Mouse (Mus musculus) kidney, embryonic 14.5 days (tissue): ENCODE results near the gene Polrmt. TPM values are rescaled to one million over a fixed set of nuclear protein-coding genes. Genes with fewer than 3 reads are reported as not detected.
A peak's percentile ranks its signal among the peaks of the same experiment; 100 is the strongest.

Experiments used
- ATAC-seq: fragments of 200-750 bp; cut with Nextera tagmentation; 2 replicates; pipeline ENCODE4 v1.8.0; 2017; ENCODE audit warnings: moderate number of reproducible peaks, mild to moderate bottlenecking, moderate TSS enrichment, moderate library complexity; ENCODE audit not compliant: low FRiP score, low TSS enrichment
- H3K27ac ChIP-seq: fragments of 300-500 bp; sonication (generic); 2 replicates; pipeline ENCODE4 v1.5.1; 2014; ENCODE audit warnings: low read depth, mild to moderate bottlenecking, low read length, moderate library complexity, mixed read lengths
- H3K27me3 ChIP-seq: fragments of 300-500 bp; sonication (generic); 2 replicates; pipeline ENCODE4 v1.6.1; 2014; ENCODE audit warnings: mild to moderate bottlenecking, low read length; ENCODE audit not compliant: control insufficient read depth, insufficient read depth
- H3K36me3 ChIP-seq: fragments of 300-500 bp; sonication (generic); 2 replicates; pipeline ENCODE4 v1.6.1; 2014; ENCODE audit warnings: low read length, mixed read lengths; ENCODE audit not compliant: control insufficient read depth, insufficient read depth
- H3K4me1 ChIP-seq: fragments of 300-500 bp; sonication (generic); 2 replicates; pipeline ENCODE4 v1.6.1; 2014; ENCODE audit warnings: low read length, mixed read lengths; ENCODE audit not compliant: control insufficient read depth, insufficient read depth
- H3K4me2 ChIP-seq: fragments of 300-500 bp; sonication (generic); replicated peaks from 2 replicates; pipeline ENCODE4 v1.6.1; 2014; ENCODE audit warnings: low read depth, mild to moderate bottlenecking, low read length
- H3K4me3 ChIP-seq: fragments of 300-500 bp; sonication (generic); 2 replicates; pipeline ENCODE4 v1.5.1; 2014; ENCODE audit warnings: mild to moderate bottlenecking, low read length
- H3K9ac ChIP-seq: fragments of 300-500 bp; sonication (generic); 2 replicates; pipeline ENCODE4 v1.6.1; 2014; ENCODE audit warnings: low read depth, mild to moderate bottlenecking, low read length, moderate library complexity
- H3K9me3 ChIP-seq: fragments of 300-500 bp; sonication (generic); 2 replicates; pipeline ENCODE4 v1.6.1; 2016; ENCODE audit warnings: low read length; ENCODE audit not compliant: control insufficient read depth
- WGBS: fragments of 180-500 bp; shearing (Covaris S2); extraction: QIAGEN DNeasy Blood & Tissue Kit; methylation state at CpG from one replicate; pipeline ENCODE4 v1.1.7; 2014; 5-methylcytosine and 5-hydroxymethylcytosine counted together
- polyA plus RNA-seq: library from polyadenylated mRNA; unstranded; fragments of >200 nt; fragmentation: Nextera tagmentation; extraction: Ambion mirVana; gene quantifications from 2 replicates; pipeline ENCODE4 v1.2.1, GENCODE M21; 2014

Gene Polrmt
- polyA plus RNA-seq, 1 experiment from 2014 or later: 38.9 TPM

- ATAC-seq: no peak
- no peak overlapping the region for H3K4me2 ChIP-seq
- 0 out of 2 replicates have a peak, but pooled peaks cover 5% of the 10 kb centered on the region for H3K4me1 ChIP-seq
- no peaks in the 10 kb centered on the region for H3K9me3 ChIP-seq
- H3K27me3 ChIP-seq: peaks cover 3% of the 10 kb centered on the region; the same call in 1 of the 2 replicates
- no peak overlapping the region for H3K4me3 ChIP-seq
- 32% methylated on average over 7 of the region's 7 CpGs for WGBS
- no peaks in the 10 kb centered on the region for H3K36me3 ChIP-seq
- H3K27ac ChIP-seq: no peak overlapping the region
- H3K9ac ChIP-seq: no peak overlapping the region
Measured at GRCm38 (mm10) chr10:79788386-79789158, 42.2 kb upstream of the Polrmt start.

GRCm38 (mm10) chr10:79783920-79784800, 37.8 kb upstream of the Polrmt start:
- 41% methylated on average over 27 of the region's 27 CpGs for WGBS
- Histone ChIP-seq H3K36me3 (no peaks in the 10 kb centered on the region), H3K9me3 (no peaks in the 10 kb centered on the region), H3K9ac (no peak overlapping the region), H3K27me3 (peaks cover 10% of the 10 kb centered on the region; the same call in 1 of the 2 replicates), H3K4me3 (no peak overlapping the region), H3K4me2 (no peak overlapping the region), H3K4me1 (peaks cover 10% of the 10 kb centered on the region; the same call in 1 of the 2 replicates), H3K27ac (no peak overlapping the region)
- ATAC-seq: no peak

DNA sequence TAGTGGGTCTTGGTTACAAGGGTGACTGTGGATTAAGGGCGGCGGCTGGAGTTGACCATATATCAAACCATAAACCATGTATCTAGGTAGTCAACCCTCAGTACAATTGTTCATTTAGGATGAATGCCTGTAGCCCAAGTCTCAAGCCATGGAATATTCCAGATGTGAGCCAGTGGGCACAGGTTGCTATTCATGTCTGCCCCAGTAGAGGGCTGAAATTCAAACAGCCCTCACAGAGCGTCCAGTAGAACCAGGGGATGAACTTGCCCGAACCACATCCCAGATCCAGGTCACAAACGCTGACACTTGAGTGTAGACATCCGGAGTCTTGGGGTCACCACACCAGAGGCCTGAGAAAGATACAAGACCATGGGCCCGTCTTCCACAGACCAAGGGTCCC, 36.7 kb upstream of the Polrmt start:
- H3K9ac ChIP-seq: no peak overlapping the region
- no peak for ATAC-seq
- H3K4me2 ChIP-seq: no peak overlapping the region
- peaks cover 10% of the 10 kb centered on the region; the same call in 1 of the 2 replicates for H3K27me3 ChIP-seq
- no peak overlapping the region for H3K27ac ChIP-seq
- no peaks in the 10 kb centered on the region for H3K36me3 ChIP-seq
- H3K9me3 ChIP-seq: no peaks in the 10 kb centered on the region
- H3K4me1 ChIP-seq: peaks cover 13% of the 10 kb centered on the region
- H3K4me3 ChIP-seq: no peak overlapping the region
- WGBS: 58% methylated on average over 7 of the region's 7 CpGs

DNA sequence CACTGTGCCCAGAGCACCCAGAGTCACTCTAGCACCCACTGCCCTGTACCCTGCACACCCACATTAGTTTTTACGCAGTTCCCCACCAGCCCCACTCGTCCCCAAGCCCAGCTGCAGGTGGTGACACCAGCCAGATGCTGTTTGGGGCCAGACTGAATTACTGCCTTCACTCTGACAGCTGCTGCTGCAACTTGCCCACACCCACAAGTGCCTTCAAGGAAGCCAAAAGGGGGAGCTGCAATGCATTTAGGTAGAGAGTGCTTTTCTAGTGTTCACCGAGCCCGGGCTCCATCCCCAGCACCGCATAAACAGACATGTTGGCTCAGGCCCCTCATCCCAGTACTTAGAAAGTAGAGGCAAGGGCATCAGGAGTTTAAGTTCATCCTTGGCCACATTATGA, 35.6 kb upstream of the Polrmt start:
- no peak overlapping the region for H3K9ac ChIP-seq
- 58% methylated on average over 5 of the region's 5 CpGs for WGBS
- ATAC-seq: no peak

GRCm38 (mm10) chr10:79781139-79781538, 34.8 kb upstream of the Polrmt start:
- Histone ChIP-seq H3K36me3 (no peaks in the 10 kb centered on the region), H3K27me3 (peaks cover 10% of the 10 kb centered on the region; the same call in 1 of the 2 replicates), H3K4me2 (peak overlapping the region; percentile 77), H3K9ac (no peak overlapping the region), H3K4me3 (peak overlapping the region; percentile 43; the same call in 1 of the 2 replicates), H3K27ac (no peak overlapping the region), H3K9me3 (no peaks in the 10 kb centered on the region), H3K4me1 (peaks cover 21% of the 10 kb centered on the region)
- WGBS: 31% methylated on average over 21 of the region's 21 CpGs
- ATAC-seq: no peak

More for the DNA sequence above, 35.6 kb upstream of the Polrmt start:
- peaks cover 10% of the 10 kb centered on the region; the same call in 1 of the 2 replicates for H3K27me3 ChIP-seq
- no peak overlapping the region for H3K4me2 ChIP-seq
- no peaks in the 10 kb centered on the region for H3K9me3 ChIP-seq
- H3K4me3 ChIP-seq: no peak overlapping the region
- H3K27ac ChIP-seq: no peak overlapping the region
- H3K36me3 ChIP-seq: no peaks in the 10 kb centered on the region
- H3K4me1 ChIP-seq: peaks cover 21% of the 10 kb centered on the region

DNA sequence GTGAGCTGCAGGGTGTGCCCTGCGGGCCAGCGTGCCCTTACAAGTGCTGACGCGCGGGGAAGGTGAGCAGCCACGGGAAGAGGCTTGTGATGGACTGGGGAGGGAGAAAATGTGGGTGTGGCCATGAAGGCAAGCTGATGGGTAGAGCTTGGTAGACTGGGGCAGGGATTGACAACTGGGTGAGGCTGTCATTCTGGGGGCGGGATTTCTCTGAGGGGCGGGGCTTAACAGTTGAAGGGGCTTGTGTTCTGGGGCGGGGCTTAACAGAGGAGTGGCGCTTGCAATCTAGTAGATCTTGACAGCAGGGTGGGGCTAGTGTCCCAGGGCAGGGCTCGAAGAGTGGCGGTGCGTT, 34.3 kb upstream of the Polrmt start:
- Histone ChIP-seq H3K9me3 (no peaks in the 10 kb centered on the region), H3K4me2 (peak overlapping the region; percentile 77), H3K4me1 (peaks cover 21% of the 10 kb centered on the region), H3K36me3 (no peaks in the 10 kb centered on the region), H3K9ac (no peak overlapping the region), H3K4me3 (peak overlapping the region; percentile 43), H3K27me3 (peaks cover 10% of the 10 kb centered on the region; the same call in 1 of the 2 replicates), H3K27ac (no peak overlapping the region)
- 2% methylated on average over 12 of the region's 13 CpGs for WGBS
- no peak for ATAC-seq

DNA sequence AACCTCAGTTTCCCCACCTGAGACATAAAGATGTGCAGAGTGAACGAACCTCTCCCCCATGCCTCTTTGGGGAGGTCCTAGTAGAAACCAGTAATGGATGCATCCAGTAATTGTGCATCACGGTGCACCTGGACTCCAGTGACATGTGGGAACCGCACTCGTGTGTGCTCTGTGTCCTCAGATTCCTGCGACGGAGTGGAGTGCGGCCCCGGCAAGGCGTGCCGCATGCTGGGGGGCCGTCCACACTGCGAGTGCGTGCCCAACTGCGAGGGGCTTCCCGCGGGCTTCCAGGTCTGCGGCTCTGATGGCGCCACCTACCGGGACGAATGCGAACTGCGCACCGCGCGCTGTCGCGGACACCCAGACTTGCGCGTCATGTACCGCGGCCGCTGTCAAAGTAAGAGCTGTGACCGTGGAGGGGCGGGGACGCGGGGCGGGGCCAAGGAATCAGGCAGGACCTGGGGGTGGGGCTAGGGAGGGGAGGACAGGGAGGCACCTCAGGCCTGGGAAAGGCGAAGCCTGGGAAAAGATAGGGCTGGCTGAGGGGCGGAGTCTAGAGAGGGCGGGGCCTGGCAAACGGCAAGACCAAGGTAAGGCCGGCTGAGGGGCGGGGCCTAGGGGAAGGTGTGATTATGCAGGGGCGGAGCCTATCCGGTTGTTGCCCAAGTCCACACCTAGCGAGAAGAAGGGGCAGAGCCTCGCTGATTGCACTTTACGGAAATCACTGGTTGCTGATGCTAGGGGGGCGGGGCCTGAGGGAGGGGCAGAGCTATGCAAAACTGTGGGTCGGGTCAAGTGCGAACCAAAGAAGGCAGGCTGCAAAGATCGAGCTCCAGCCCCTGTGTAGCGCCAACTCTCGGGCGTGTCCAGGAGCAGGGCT, 33.6 kb upstream of the Polrmt start:
- no peak overlapping the region; the same call in 1 of the 2 replicates for H3K9ac ChIP-seq
- peak; percentile 89 for ATAC-seq

DNA sequence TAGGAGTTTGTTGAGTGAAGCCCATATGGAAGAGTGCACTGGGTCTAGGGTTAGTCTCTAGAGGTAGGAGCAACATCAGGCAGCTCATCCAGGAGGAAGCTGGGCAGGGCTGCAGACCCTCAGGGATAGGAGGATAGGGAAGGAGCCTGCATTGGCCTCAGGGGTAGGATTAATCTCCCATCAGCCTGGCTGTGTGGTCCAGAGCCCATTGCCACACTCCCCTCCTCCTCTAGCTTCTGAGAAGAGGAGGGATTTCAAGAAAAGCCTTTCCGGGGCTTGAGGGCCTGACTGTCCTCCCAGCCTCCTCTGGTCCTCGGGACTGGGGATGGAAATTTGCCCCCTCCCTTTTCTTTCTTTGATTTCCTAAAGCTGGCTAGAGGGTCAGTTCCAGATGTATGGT, 32.8 kb upstream of the Polrmt start:
- peaks cover 21% of the 10 kb centered on the region for H3K4me1 ChIP-seq
- no peak overlapping the region for H3K27ac ChIP-seq
- no peak overlapping the region for H3K4me3 ChIP-seq
- H3K27me3 ChIP-seq: peaks cover 8% of the 10 kb centered on the region; the same call in 1 of the 2 replicates
- no peaks in the 10 kb centered on the region for H3K9me3 ChIP-seq
- no peak for ATAC-seq
- no peak overlapping the region for H3K4me2 ChIP-seq
- no peaks in the 10 kb centered on the region for H3K36me3 ChIP-seq
- 36% methylated on average over 2 of the region's 2 CpGs for WGBS
- no peak overlapping the region for H3K9ac ChIP-seq

More for the DNA sequence above, 33.6 kb upstream of the Polrmt start:
- Histone ChIP-seq H3K4me2 (peak overlapping the region; percentile 77), H3K27me3 (peaks cover 10% of the 10 kb centered on the region; the same call in 1 of the 2 replicates), H3K36me3 (no peaks in the 10 kb centered on the region), H3K4me1 (peaks cover 21% of the 10 kb centered on the region), H3K9me3 (no peaks in the 10 kb centered on the region), H3K4me3 (peak overlapping the region; percentile 43), H3K27ac (no peak overlapping the region)
- WGBS: 3% methylated on average over 55 of the region's 55 CpGs
